Mouse (Mus musculus) B cell, adult 2 months (primary cell): Measurements from ENCODE around the gene Ints4.
A peak's percentile ranks its signal among the peaks of the same experiment; 100 is the strongest.
"Not testable (repeated sequence)": the region's sequence is repeated elsewhere in the genome, so short reads cannot be mapped to it uniquely, and the experiment has no call there.

Experiments
- DNase-seq, 2 experiments: peaks; one replicate each; pipeline ENCODE4 v3.0.0; 2022

Ints4 gene

DNA sequence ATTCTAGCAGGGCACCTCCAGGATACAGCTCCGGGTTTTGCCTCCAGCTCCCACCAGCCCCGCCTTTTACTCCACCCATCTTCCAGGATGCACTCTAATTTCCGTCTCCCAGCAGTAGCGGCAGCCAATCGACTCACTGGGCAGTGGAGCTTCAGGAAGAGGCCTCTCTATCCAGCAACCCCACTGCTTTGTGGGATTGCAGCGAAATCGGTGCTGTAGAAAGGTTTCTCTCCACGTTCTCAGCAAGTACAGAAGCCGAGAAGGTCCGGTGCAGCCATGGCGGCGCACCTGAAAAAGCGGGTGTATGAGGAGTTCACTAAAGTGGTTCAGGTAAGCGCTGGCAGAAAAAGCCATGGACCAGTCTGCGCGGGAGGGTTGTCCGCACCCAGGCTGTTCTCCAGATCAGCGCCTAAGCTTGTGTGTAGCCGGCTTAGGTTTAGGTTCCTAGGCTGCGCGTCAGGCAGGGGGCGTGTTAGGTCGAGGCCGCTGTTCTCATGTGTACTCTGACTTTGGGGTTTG, at the start of gene Ints4:
TSS of gene Ints4 (plus strand) at position 136 of the 519 bp plus-strand sequence.
- DNase-seq, result peak; percentile 78 to 82

DNA sequence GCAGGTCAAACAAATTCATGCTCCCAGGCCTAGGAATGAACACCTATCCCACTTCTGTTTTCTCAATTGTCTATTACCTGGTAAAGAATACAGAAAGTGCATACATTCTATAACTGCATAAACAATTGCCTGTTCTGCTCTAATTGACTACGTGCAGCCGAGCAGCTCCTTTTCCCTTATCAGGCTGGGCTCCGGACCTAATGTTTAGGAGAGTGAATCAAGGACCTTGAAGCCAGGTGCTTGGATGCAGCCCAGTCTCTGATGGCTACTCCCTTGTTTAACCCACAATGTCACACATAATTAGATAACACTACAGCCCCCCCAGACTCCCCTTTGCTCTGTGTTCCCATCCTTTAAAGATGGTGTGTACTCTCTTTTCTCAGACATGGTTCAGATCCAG, 47.2 kb upstream of the Ints4 start:
- DNase-seq, result not testable (repeated sequence)

DNA sequence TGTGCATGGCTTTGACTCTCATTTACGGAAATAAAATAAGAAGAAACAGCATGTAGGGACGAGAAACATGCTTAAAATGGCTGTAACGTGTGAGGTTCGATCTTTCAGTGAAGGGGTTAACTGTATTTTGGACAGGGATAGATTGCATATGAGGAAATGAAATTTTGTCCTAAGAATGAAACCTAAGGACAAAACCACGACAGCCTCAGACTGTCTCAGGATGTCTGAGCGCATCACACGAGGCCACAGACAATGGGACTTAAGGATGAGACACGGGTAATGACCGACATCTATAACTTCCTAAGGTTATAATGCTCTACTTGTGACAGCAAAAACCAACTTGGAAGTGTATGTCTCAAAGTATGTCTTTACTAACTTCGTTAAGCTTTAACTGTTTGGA, 46.2 kb upstream of the Ints4 start:
- DNase-seq, result no peak

DNA sequence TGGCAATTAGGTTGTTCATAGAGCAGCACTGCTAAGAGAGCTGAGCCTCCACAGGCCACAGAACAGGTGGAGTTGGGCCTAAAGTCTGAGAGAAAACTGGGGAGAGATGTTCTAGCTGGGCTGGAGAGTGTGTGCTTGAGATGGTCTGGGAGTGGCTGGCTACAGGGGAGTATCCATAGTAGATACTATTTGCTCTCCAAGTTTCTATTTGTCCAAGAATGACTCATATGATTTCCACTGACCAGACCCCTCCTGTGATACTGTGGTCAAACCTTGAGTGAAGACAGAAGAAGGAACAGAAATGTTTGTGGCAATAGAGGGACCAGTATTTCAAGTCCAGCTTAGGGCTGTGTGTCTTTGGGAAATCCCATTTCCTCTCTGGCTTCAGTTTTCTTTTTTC, 41.8 kb upstream of the Ints4 start:
- DNase-seq, result no peak

DNA sequence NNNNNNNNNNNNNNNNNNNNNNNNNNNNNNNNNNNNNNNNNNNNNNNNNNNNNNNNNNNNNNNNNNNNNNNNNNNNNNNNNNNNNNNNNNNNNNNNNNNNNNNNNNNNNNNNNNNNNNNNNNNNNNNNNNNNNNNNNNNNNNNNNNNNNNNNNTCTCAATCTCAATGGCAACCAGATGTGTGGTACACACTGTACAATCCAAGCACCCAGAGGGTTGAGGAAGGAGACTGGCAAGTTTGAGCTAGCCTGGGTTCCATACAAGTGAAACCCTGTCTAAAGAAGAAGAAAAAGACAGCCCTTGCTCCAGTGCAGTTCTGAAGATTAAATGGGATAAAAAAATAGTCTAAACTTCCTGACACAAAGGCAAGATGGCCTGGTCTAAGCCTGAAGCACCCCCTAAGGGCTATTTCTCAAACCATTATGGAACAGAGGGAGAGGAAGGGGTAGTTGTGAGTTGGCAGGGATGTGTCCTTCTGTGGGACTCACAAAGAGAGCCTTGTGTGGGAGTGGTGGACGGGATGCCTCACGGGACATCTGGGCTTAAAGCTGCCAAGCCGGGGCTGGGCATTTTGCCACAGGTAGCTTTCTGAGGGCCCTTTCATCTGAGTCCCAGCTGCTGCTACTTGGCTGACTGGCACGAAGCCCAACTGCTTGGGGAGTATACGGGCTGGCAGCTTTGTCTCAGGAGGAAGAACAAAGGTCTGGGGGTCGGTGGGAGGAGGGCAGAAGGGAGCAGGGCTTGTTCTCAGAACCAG, 34.4 kb upstream of the Ints4 start:
- DNase-seq, result no peak

DNA sequence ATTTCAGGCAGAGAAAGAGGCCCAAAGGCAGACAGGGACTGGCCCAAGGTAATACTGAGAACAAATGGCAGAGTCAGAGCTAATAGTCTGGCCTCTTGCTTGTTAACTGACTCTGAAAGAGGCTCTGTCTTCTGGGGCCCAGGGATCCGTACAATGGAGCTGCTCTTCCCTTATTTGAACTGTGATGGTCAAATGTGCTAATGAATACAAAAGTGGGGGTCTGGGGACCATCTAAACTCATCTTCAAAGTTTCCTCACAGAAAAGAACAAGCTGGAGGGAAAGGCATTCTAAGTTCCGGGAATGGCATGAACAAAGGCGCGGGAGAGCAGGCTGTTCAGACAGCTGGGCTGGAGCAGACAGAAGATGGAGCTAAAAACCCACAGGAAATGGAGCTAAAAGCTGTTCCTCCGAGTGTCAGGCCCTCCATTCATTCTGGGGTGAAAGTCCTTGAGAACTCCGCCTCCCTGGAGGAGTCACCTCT, 33.7 kb upstream of the Ints4 start:
- DNase-seq, result no peak

DNA sequence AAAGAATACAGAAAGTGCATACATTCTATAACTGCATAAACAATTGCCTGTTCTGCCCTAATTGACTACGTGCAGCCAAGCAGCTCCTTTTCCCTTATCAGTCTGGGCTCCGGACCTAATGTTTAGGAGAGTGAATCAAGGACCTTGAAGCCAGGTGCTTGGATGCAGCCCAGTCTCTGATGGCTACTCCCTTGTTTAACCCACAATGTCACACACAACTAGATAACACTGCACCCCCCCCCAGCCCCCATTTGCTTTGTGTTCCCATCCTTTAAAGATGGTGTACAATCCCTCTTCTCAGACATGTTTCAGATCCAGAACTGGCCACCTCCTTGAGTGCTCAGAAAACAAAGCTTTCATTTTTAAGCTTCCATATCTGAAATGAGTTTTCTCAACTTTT, 29.7 kb upstream of the Ints4 start, which contains the start of gene Kctd14:
TSS of gene Kctd14 (plus strand) at position 301 of the 400 bp plus-strand sequence.
- not testable (repeated sequence) for DNase-seq

DNA sequence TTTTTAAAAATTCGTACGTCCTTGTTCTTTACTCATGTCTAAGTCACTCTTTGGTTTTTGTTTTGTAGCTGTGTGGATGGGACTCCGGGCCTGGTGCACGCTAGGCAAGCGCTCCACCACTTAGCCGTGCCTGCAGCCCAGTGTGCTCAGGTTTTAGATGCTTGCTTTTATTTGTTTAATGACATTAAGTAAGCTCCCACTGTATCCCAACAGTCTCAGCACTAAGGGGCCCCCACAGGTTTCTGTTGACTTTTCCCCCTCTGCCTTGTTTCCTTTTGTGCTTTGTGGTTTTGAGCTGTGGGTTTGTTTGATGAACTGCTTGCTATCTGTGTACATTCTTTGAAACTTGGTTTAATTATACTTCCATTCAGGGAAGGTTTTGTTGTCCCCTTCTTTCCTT, 28.6 kb upstream of the Ints4 start:
- no peak for DNase-seq

DNA sequence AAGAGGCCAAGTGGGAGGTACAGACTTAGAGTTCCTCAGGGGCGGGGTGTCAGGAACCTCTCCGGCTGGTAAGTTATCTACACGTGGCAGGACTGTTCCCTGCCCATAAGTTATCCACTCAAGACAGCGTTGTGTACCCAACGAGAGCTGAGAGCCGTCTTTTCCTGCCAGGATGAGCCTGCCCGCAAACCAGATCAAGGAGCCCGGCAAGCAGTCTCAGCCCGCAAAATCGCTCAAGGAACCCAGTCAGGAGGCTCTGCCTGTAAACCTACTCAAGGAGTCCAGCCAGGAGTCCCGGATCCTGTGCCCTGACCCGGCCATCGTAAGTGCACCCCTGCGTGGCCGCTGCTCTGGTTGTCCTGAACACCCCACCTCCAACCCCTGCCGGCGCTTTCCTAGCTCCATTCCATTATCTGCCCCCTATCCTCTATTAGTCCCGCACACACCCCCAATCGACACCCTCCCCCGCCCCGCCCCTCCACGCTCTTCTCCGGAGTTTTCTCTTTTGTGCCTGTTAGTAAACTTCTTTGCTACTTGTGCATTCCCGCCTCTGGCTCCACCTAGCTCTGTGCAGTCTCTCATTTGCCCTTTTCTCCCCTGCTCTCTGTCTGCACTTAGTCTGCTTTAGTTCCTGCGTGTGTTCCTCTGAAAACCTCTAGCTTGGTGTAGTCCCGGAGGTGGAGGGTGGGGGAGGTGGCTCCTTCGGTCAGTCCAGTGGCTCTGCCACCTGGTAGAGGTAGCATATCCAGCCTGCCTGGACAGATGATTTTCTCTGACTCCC, 27.4 kb upstream of the Ints4 start:
- DNase-seq, result peak; percentile 29 to 35

DNA sequence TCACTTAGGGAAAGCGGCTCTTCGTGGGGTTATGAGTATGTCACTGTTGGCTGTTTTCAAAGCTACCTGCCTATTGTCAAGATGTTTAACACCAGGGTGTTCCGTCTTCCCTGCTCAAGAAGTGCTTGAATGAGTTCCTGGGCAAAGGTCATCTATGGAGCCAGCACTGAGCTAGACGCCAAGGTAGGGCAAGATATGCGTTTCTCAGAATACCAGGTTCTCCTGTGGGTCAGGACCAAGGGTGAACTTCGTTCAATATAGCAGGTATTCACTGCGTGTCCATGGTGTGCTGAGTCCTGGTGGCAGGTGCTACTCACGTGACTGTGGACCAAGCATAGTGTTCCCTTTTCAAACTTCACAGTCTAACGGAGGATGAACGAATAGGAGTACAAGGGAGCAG, 26.0 kb upstream of the Ints4 start:
- DNase-seq, result no peak

DNA sequence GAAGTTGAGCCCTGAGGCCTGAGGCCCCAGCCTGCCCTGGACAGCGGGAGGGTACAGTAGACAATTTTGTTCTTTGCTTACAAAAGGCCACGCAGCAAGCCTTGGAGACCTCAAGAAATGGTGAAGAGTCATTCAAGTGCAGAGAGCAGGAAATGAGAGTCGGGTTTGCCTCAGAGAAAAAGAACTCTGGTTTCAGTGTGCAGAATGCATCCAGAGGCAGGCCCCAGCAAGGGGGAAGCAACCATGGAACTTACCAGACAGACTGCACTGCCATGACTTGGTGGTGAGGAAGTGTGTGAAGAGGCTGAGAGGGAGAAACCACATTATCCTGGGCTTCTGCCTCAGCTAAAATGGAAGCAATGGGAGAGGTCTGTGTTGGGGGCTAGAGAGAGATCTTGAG, 25.2 kb upstream of the Ints4 start:
- peak; percentile 24 to 35 for DNase-seq

DNA sequence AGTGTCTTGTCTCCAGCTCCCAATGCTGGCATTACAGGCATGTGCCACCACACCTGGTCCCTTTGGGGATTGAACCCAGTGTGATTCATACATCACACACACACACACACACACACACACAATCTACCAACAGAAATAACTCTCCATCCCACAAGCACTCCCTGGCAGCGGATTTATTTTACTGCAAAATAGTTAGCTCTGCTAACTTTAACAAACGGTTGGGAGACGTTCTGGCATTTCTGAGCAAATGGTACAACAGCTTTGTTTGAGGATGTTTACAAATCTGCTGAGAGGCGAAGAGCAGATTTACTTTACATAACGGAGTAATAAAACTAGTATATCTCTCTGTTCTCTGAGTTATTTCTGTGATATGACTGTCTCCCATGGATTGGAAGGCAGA, 7.8 kb upstream of the Ints4 start:
- DNase-seq, result no peak

DNA sequence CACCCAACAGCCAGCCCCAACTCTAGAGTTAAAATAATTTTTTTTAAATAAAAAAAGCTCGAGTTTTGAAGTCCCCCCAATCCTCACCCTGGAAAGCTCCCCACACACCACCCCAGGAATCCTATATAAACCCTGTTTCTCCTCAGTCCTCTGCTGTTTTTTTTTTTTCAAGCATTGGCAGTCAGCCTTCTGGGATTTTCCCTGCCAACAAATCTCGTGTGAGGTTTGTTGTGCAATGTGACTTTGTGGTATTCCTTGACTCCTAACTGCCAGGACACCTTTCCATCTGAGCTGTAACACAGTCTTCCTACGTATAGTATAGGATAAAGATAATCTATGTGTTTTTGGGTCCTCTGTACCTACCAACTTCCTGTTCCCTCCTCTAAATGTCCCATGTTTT, 1.4 kb upstream of the Ints4 start:
- DNase-seq, result no peak

DNA sequence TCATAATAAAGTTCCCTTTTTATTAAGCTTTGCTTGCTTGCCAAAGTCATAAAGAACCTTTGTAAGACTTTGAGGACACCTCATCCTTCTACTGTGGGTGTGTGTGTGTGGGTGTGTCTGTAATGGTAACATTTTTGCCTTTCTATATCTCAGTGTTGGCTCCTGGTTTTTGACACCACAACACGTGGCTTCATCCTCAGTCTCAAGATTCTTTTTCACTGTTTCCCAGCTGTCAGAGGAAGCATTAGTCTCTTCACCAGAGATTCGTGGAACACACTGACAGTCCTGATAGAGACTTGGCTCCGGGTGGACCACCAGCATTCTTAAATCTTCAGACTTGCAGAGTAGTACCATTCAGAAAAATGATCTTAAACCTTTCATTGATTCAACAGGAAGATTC, 466 bp upstream of the Ints4 start:
- DNase-seq, result no peak

DNA sequence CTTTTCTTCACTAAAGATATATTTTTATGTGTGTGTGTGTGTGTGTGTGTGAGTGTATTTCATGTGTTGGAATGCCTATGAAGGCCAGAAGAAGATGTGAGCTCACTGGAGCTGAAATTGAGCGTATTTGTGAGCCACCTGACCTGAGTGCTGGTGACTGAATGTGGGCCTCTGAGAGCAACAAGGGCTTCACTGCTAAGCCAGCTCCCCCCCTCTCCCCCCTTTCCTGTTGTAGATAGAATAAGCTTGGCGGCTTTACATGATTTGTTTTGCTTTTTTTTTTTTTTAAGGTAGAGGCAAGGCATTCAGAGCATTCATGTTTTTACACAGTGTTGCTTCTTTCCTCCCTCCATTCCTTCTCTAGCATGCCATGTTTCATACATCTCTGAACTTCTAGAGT, 2.6 kb downstream of the Ints4 start:
- no peak for DNase-seq

DNA sequence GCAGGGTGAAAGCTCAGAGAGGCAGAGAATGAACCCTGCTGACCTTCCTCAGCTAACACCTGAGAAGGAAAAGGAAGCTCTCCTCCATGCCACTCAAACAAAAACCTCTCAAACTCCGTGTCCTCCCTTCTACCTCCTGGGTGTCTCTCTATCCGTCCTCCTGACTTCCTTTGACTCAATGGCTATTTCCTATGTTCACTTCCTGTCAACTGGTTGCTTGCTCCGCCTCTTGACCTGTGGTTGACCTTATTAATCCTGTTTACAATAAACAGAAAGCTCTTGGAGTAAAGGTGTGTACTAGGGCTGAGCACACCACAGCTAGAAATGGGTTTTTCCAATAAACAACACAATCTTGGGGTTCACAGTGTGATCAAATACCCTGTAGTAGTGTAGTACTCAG, 10.4 kb downstream of the Ints4 start:
- DNase-seq, result no peak

DNA sequence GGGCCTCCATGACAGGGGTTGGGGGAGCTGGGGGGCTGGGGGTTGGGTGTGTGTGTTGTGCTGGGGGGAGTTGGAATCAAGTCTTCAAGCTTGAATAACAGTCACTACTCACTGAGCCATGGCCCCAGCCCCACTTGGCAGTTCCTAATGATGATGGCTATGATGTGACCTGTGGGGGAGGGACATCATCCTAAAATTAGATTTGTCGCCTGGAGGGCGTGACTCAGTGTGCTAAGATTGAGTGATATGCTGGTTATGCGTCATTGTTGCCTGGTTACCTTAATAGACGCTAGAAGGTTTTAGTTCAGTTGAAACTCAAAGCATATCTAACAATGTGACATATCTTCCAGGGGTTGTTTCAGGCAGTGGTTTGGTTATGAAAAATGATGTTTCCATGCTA, 11.7 kb downstream of the Ints4 start:
- no peak for DNase-seq

DNA sequence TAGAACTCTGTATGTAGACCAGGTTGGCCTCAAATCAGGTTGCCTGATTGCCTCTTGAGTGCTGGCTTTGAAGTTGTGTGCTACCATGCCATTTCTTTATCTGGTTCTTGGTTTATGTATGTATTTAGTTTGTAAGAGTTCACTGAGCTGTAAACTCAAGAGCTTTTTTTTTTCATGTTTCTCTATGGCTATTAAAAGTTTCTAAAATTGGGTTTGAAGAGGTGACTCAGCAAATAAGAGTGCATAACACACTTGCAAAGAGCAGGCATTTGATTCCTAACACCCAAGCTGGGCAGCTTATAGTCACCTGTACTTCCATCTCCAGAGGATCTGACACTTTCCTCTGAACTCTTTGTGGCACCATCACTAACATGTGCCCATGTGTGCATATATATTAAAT, 14.3 kb downstream of the Ints4 start:
- no peak for DNase-seq

DNA sequence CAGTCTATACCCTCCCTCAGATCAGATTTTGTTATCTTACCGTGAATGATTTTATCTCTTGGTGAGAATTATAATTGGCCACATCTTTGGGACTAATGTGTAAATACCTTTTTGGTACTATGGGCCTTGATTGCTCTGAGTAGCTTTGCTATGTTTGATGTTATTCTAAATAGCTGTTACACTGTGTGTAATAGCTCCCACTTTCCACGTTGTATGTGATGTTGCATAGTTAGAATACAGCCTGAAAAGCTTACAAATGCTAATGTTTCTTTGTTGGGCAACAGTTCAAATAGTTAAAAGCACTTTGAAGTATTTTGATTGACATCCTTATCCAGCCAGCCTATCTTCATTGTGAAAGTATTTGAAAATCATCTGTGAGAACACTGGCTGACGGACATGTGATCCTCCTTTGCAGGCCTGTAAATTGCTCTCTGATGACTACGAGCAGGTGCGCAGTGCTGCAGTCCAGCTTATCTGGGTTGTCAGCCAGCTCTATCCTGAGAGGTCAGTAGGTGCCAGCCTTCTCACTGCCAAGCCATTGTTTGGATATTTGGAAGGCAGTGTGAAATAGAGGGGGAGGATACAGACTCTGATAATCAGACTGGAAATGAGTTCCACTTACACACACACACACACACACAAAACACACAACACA, 19.9 kb downstream of the Ints4 start:
- DNase-seq, result no peak

DNA sequence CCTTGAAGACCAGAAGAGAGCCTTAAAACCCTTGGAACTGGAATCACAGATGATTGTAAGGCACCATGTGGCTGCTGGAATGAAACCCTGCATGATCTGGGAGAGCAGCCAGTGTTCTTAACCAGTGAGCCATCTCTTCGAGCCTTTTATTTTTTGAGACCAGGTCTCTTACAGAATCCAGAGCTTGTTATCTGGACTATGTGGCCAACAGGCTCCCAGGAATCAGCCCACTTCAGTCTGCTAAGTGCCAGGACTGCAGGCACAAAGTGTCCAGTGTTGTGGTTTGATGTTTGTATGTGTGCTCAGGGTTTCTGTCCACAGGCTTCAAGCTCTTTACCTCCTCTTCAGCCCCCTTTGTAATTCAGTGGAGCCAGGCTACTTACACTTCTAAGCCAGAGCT, 34.0 kb downstream of the Ints4 start:
- DNase-seq, result no peak

DNA sequence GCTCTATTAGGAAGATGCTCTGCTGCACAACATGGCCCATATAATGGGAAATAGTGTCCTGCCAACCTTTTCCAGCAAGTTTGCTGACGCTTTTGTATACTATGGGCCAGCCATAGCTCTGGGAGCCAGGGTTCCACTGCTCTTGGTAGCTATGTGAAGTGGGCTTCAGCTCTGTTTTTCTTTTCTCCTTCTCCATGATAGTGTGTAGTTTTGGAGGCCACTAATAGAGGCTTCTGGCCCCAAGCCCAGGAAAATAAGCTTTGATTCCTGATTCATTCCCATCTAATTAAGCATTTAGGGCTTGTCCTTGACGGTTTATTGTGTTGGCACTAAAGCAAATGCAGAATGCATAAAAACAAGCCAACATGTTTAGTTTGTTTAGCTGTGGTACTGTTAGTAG, 39.2 kb downstream of the Ints4 start:
- no peak for DNase-seq

DNA sequence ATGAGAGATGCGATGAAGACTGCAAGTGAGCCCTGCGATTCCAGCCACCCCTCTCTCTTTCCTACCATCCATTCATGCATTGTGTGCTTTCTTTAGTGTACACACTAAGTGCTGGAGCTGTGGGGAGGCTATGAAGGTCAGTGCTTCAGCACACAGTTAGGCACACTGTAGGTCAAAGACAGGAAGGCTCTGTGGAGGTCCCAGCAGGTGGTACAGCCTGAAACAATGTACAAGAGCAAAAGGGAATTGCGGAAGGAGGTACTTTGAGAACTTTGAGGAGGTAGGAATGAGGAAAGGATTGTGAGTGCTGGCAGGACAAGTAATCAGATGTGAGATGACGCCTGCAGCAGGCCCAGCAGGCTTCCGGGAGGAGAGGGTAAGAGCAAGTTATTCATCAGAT, 54.8 kb downstream of the Ints4 start:
- no peak for DNase-seq

DNA sequence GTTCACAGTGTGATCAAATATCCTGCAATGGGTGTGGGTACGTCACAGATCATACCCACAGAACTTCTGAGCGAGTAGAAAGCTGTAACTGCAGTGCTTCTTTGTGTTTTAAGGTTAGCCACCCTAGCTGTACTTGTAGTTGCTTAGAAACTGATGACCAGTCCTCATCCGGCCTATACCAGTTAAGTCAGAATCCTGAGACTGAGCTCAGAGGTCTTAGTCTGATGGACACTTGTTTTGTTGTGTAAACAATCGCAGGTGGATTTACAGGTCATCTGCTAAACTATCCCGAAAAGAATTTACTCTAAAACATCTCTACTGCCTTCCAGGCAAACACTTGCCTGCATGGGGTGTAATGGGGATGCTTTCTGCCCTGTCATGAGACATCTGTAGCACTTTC, 55.8 kb downstream of the Ints4 start:
- DNase-seq, result no peak

DNA sequence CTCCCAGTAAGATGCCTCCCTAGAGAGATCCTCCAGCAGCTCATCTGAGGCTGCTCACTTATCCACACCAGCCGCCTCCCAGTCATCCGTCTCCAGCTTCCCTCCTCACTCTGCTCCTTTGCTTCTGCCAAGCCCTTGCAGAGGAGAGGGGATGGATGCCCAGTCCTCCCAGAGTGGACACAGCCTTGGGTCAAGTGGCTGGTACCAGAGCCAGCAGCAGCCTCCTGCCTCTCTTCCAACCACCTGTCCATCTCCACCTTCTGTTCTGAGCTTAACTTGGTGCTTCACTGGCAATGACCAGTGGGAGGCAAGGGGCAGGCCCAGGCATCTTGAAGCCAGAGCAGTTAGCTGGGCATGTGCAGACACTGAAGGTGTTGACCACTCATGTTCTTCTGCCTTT, 65.7 kb downstream of the Ints4 start:
- no peak for DNase-seq
